In genomic region chr13:99560674-99561639, GRCm38 (mm10) we compare ENCODE assay signal across 12 mouse cellular contexts. TPM values are rescaled to one million over a fixed set of nuclear protein-coding genes. Genes with fewer than 3 reads are reported as not detected.
DNase-seq lines count a peak whose midpoint lies in the region; ATAC-seq lines count a peak whose summit lies in the region.
"Had no signal": no experiment of that assay in that cellular context is flagged by ENCODE, and none has a peak within 500 bp of the region (broad histone marks: within the 10 kb centered on the region; RNA-seq: fewer than 3 reads in every experiment).

No protein-coding gene starts in this region.

- no peaks in the 10 kb centered on the region for H3K36me3 ChIP-seq in liver, embryonic 11.5 days (ENCODE audit: control insufficient read depth, insufficient read depth, low read length)

- no peak overlapping the region for H3K4me3 ChIP-seq in liver, embryonic 11.5 days (ENCODE audit: low read depth, low read length)
- H3K4me3 ChIP-seq: myocyte had no signal

- H3K27ac ChIP-seq in liver, embryonic 11.5 days (ENCODE audit: low read depth, low read length), result no peak overlapping the region
- H3K27ac ChIP-seq: liver, embryonic 14.5 days had no signal

- H3K9ac ChIP-seq in liver, embryonic 11.5 days (ENCODE audit: low read depth, low read length), result no peak overlapping the region
- H3K9ac ChIP-seq: liver, embryonic 14.5 days had no signal

- DNase-seq in heart, adult 11 months, result peak; percentile 85
- DNase-seq in heart, postnatal 36 days, result no peak
- peak; percentile 11 for DNase-seq in ovary, postnatal 36 days (ENCODE audit: low spot score)
- no peak for DNase-seq in ovary, postnatal 14 days (ENCODE audit: low spot score)
- peak; percentile 43 for DNase-seq in layer of hippocampus, adult 9-11 months
- peak; percentile 56 for DNase-seq in retina, postnatal 7 days (ENCODE audit: low read depth, low spot score)
- no peak for DNase-seq in liver, embryonic 11.5 days (ENCODE audit: low spot score)
- DNase-seq in left cerebral cortex, adult 8-10 months (ENCODE audit: low spot score in 2 of 2), result no peak
- DNase-seq: adrenal gland, postnatal 36 days; cerebellum, postnatal 36 days had no signal

- WGBS in liver, embryonic 11.5 days, result 55% methylated on average over 12 of the region's 13 CpGs

- no peaks in the 10 kb centered on the region for H3K9me3 ChIP-seq in liver, embryonic 11.5 days (ENCODE audit: control insufficient read depth, low read length)

- intact Hi-C loops in heart, postnatal 36 days (cut with DNase I), result no loop called here

- H3K27me3 ChIP-seq in liver, embryonic 11.5 days (replicated peaks; ENCODE audit: control insufficient read depth, insufficient read depth, low read length), result no peaks in the 10 kb centered on the region

- ATAC-seq in liver, embryonic 11.5 days (replicated peaks; ENCODE audit: low FRiP score), result no peak

- H3K4me1 ChIP-seq in liver, embryonic 11.5 days (replicated peaks; ENCODE audit: control insufficient read depth, insufficient read depth, low read length), result no peaks in the 10 kb centered on the region

- no peak overlapping the region for H3K4me2 ChIP-seq in liver, embryonic 11.5 days

RNA-seq across cellular contexts. Expression of gene Map1b, which starts 44.6 kb away (rescaled TPM):
- 10 to 100 TPM; 11.8 to 14.4 TPM for total RNA-seq in heart, postnatal 36 days (2021)
- polyA plus RNA-seq in liver, embryonic 11.5 days (2014; fragmentation: Nextera tagmentation; extraction: Ambion mirVana), result 32.6 and 39.6 TPM in 2 replicates
- 100 to 1,000 TPM; 564 to 711 (median 629) TPM for total RNA-seq in left cerebral cortex, adult 8-10 months (2022)

Comparison
In these comparisons a context has a peak if more than half of its experiments do, and no peak if none do; other contexts are left out.
1. DNase-seq: peak in heart, adult 11 months (single experiment), ovary, postnatal 36 days (single experiment), layer of hippocampus, adult 9-11 months (single experiment) and retina, postnatal 7 days (single experiment); none in heart, postnatal 36 days (0 of 2), ovary, postnatal 14 days (single experiment), liver, embryonic 11.5 days (single experiment) and left cerebral cortex, adult 8-10 months (0 of 2).
2. RNA of gene Map1b, which starts 44.6 kb away (total RNA-seq): 564 to 711 TPM in left cerebral cortex, adult 8-10 months; 11.8 to 14.4 TPM in heart, postnatal 36 days; every median in the first group is over 10 times any median in the second.